Mouse (Mus musculus): ENCODE data around the gene Dmpk. TPM values are rescaled to one million over a fixed set of nuclear protein-coding genes. Genes with fewer than 3 reads are reported as not detected.

Dmpk gene
- total RNA-seq, 1 experiment from 2014 or later = 3.6 TPM

DNA sequence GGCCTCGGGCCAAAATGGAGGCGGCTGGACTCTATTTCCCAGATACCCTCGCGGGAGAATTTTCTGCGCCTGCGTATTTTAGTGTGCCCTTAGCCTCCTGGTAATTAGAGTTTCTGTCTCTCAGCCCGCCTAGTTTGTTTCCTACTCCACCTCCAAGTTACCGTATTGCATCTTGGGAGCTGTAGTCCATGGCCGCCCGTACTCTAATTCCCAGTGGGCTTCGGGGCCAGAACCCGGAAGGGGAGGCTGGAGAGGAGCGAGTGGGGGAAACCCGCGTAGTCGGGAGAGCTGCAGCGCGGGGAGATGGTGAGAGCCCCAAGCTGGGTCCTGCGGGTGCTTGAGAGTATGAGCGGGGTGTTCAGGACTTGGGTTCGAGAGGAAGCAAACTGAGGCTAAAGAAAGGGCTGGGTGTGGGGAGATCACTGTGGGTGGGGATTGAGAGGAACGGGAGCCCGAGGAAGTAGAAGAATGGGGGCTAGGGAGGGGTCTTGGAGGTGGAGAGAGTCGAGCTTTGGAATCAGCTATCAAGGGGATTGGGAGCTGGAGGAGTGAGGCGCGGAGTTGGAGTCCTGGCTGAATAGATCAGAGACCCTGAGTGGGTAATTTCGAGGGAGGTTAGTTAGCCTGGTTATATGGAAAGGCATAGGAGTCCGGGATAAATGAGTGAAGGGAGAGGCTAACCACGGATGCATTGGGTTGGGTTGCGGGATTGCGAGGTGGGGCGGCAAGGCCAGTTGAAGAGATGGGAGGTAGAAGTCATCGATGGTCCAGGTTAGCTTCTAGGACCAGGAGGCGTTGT is 36.2 kb downstream of the Dmpk start, which contains the start of gene Fbxo46:
TSS of gene Fbxo46 (plus strand) at position 229 of the 799 bp plus-strand sequence.
- ATAC-seq (replicated peaks in 1 of 2; ENCODE audit: insufficient read depth in 1 of 2, low FRiP score in 2 of 2, low TSS enrichment in 1 of 2, low read depth in 1 of 2, poor library complexity in 2 of 2, severe bottlenecking in 2 of 2) = peak; percentile 100

DNA sequence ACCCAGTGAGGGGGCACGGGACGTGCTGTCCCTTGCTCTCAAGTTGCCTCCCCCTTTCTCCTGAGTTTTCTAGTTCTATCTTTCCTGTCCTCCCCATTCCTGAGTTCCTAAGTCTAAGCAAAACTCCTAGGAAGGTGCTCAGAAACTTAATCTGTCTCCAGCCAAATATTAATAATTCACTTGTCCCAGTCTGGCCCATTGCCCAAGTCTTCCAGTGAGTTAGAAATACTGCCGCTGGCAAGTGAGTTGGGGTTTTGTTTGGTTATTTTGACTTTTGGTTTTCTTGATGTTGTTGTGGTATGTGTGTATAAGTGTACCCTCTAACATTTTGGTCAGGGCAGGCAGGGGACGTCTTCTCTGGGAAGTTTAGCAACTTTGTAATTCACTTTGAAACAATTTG is 38.0 kb downstream of the Dmpk start:
- no peak for ATAC-seq (replicated peaks in 1 of 2; ENCODE audit: insufficient read depth in 1 of 2, low FRiP score in 2 of 2, low TSS enrichment in 1 of 2, low read depth in 1 of 2, poor library complexity in 2 of 2, severe bottlenecking in 2 of 2)

DNA sequence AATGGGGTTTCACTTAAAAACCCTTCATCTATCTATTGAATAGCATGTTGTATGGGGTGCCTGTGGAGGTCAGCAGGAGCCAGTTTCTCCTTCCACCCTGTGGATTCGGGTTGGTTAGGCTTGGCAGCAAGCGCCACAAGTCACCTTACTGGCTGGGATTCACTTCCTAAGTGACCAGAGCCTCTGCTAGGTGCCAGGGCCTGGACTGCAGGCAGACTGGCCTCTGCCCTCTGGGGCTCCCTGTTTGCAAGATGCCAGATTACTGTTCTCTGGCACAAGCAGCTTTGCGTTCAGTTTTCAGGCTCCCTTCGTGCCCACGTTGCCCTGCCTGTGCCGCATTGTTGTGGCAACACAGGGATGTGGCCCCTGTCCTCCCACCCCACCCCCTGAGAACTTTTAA is 41.1 kb downstream of the Dmpk start:
- ATAC-seq (replicated peaks in 1 of 2; ENCODE audit: insufficient read depth in 1 of 2, low FRiP score in 2 of 2, low TSS enrichment in 1 of 2, low read depth in 1 of 2, poor library complexity in 2 of 2, severe bottlenecking in 2 of 2) = no peak

DNA sequence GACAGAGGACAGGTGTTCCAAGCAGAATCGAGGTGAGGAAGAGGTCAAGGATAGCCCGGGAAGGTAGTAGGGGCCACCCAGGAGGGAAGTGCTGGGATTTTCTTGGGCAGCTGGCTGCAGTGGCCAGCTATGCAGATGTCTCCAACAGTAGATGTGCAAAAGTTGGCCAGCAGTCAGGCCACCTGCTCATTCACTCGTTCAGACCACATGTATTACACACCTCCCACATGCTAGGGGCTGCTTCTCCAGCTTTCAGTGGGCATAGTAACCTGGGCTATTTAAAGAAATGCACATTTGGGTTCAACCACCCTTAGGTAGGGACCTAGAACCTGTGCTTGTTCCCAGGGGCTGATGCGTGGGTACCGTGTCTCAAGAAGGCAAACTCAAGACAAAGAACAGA is 44.1 kb downstream of the Dmpk start:
- no peak for ATAC-seq (replicated peaks in 1 of 2; ENCODE audit: insufficient read depth in 1 of 2, low FRiP score in 2 of 2, low TSS enrichment in 1 of 2, low read depth in 1 of 2, poor library complexity in 2 of 2, severe bottlenecking in 2 of 2)

DNA sequence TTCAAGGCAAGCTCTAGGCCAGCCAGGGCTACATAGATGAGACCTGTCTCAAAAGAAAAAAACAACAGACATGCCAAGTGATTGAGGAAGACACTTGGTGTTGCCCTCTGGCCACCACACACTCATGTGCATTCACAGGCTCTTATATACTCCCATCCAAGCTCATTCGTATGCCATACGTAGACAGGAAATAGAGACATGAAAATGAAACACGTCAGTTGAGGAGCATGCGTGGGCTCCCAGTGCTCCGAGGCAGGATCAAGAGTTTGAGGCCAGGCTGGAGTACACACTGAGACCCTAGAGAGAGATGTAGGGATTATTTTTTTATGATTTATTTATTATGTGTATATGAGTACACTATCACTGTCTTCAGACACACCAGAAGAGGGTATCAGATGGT is 45.7 kb downstream of the Dmpk start:
- no peak for ATAC-seq (replicated peaks in 1 of 2; ENCODE audit: insufficient read depth in 1 of 2, low FRiP score in 2 of 2, low TSS enrichment in 1 of 2, low read depth in 1 of 2, poor library complexity in 2 of 2, severe bottlenecking in 2 of 2)

DNA sequence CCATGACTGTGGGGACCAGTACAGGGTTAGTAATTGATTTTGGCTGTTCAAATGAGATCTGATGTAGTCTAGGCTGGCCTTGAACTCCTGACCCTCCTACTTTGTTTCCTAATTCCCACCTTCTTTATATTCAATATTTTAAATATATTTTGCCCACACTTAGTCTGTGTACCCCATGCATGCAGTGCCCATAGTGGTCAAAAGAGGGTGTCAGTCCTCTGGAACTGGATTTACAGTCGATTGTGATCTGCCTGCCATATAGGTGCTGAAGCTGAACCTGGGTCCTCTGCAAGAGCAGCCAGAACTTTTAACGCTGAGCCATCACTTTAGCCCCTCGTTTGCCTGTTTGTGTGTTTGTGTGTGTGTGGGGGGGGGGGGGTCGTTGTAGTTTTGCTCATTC is 47.0 kb downstream of the Dmpk start:
- no peak for ATAC-seq (replicated peaks in 1 of 2; ENCODE audit: insufficient read depth in 1 of 2, low FRiP score in 2 of 2, low TSS enrichment in 1 of 2, low read depth in 1 of 2, poor library complexity in 2 of 2, severe bottlenecking in 2 of 2)

DNA sequence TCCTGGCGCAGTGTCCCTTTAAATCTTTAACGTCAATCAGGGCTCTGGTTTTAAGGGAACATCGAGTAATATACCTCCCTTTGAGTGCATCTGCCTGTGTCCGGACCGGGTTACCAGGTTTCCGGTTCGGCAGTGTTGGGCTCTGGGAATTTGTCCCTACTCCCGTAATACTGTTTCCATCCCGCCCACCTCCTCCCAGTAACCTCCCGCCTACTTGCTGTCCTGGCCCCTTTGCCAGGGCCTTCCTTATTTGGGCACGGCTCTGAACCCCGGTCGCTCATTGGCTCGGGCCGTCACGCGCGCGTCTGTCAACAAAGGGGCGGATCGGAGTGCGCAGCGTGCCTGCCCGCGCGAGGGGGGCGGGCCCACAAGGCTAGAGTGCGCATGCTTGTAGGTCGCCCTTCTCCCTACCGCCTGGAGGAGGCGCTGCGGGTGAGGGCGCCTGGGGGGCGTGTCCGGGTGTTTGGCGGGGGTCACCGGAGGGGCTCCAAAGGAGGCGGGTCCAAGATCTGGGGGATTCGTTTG is 47.7 kb downstream of the Dmpk start:
- peak; percentile 98 for ATAC-seq (replicated peaks in 1 of 2; ENCODE audit: insufficient read depth in 1 of 2, low FRiP score in 2 of 2, low TSS enrichment in 1 of 2, low read depth in 1 of 2, poor library complexity in 2 of 2, severe bottlenecking in 2 of 2)

DNA sequence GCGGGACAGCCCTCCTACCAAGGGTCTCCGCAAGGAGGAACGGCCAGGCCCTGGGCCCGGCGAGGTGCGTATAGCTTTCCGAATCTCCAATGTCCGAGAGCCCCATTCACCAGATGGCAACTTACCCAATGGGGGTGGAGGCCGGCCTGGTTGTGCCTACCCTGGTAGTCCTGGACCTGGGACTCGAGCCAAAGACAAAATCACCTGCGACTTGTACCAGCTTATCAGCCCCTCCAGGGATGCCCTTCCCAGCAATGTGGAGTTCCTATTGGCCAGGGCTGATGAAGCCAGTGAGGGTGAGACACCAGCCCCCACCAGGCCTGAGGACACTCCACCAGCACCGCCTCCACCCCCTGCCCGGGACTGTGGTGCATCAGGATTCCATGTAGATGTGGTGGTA is 52.5 kb downstream of the Dmpk start:
- ATAC-seq (replicated peaks in 1 of 2; ENCODE audit: insufficient read depth in 1 of 2, low FRiP score in 2 of 2, low TSS enrichment in 1 of 2, low read depth in 1 of 2, poor library complexity in 2 of 2, severe bottlenecking in 2 of 2) = no peak

DNA sequence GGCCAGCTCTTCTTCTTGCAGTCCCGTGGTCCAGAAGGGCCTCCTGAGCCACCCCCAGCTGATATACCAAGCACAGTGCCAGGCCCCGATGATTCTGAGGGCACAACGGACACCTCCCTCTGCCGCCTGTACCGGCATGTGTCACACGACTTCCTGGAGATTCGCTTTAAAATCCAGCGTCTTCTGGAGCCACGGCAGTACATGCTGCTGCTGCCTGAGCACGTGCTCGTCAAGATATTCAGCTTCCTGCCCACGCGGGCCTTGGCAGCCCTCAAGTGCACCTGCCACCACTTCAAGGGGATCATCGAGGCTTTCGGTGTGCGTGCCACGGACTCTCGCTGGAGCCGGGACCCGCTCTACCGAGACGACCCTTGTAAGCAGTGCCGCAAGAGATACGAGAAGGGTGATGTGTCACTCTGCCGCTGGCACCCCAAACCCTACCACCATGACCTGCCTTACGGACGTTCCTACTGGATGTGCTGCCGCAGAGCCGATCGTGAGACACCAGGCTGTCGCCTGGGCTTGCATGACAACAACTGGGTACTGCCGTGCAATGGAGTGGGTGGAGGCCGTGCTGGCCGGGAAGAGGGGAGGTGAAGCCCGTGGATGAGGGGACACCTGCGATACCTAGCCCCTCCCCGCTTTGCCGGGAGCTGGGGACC is 53.2 kb downstream of the Dmpk start:
- ATAC-seq (replicated peaks in 1 of 2; ENCODE audit: insufficient read depth in 1 of 2, low FRiP score in 2 of 2, low TSS enrichment in 1 of 2, low read depth in 1 of 2, poor library complexity in 2 of 2, severe bottlenecking in 2 of 2) = no peak

DNA sequence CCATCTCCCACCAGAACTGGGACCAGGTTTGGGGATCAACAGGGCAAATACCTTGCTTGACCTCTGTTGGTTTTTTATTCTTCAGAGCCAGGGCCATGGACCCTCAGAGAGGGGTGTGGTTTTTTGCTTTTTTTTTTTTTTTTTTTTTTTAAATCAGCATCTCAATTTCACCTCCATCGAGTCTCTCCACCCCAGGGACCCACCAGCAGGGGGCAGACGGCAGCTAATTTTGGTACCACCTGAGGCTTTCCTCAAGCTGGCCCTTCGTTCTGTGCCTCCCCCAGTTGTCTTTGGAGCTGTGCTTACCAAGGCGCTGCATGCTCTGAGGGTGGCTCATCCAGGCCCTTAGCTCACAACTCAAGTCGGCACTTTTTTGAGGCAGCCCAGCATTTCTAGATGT is 53.7 kb downstream of the Dmpk start:
- ATAC-seq (replicated peaks in 1 of 2; ENCODE audit: insufficient read depth in 1 of 2, low FRiP score in 2 of 2, low TSS enrichment in 1 of 2, low read depth in 1 of 2, poor library complexity in 2 of 2, severe bottlenecking in 2 of 2) = no peak

Other genes starting within 250 kb of the Dmpk start
- 3.1 and 4.6 TPM in 2 replicates for gene Mill2, start 243.9 kb upstream of the Dmpk start, total RNA-seq (2017)
- 14.1 and 39.9 TPM in 2 replicates for gene Pglyrp1, start 212.5 kb upstream of the Dmpk start, total RNA-seq (2017)
- 12.6 and 15.5 TPM in 2 replicates for gene Ccdc61, start 173.4 kb upstream of the Dmpk start, total RNA-seq (2017)
- 0.10 TPM in 1 of 2 replicates, not detected in the other for gene Nova2, start 158.0 kb upstream of the Dmpk start, total RNA-seq (2017)
- not detected in 2 replicates for gene Nanos2, start 96.4 kb upstream of the Dmpk start, total RNA-seq (2017)
- 0.10 and 0.69 TPM in 2 replicates for gene Mypop, start 92.6 kb upstream of the Dmpk start, total RNA-seq (2017)
- gene Irf2bp1, start 79.8 kb upstream of the Dmpk start, total RNA-seq (2017) = 13.1 and 16.8 TPM in 2 replicates
- 2.7 and 3.3 TPM in 2 replicates for gene Foxa3, start 60.3 kb upstream of the Dmpk start, total RNA-seq (2017)
- 41.0 and 42.4 TPM in 2 replicates for gene Sympk, start 59.5 kb upstream of the Dmpk start, total RNA-seq (2017)
- not detected in 2 replicates for gene Rsph6a, start 29.2 kb upstream of the Dmpk start, total RNA-seq (2017)
- gene Dmwd, start 7.6 kb upstream of the Dmpk start, total RNA-seq (2017) = 13.5 TPM in 2 replicates
- 7.9 and 9.3 TPM in 2 replicates for gene Six5, start 10.7 kb downstream of the Dmpk start, total RNA-seq (2017)
- gene Gm4969, start 34.5 kb downstream of the Dmpk start, total RNA-seq (2017) = 0.50 and 1.1 TPM in 2 replicates
- gene Fbxo46, start 36.0 kb downstream of the Dmpk start, total RNA-seq (2017) = 7.8 and 8.3 TPM in 2 replicates
- 3.5 and 4.8 TPM in 2 replicates for gene Qpctl, start 65.4 kb downstream of the Dmpk start, total RNA-seq (2017)
- 55.1 and 97.6 TPM in 2 replicates for gene Snrpd2, start 65.9 kb downstream of the Dmpk start, total RNA-seq (2017)
- gene Gipr, start 82.3 kb downstream of the Dmpk start, total RNA-seq (2017) = not detected in 2 replicates
- gene Eml2, start 92.6 kb downstream of the Dmpk start, total RNA-seq (2017) = 20.0 and 23.6 TPM in 2 replicates
- 0.74 and 1.4 TPM in 2 replicates for gene Gpr4, start 128.7 kb downstream of the Dmpk start, total RNA-seq (2017)
- gene Opa3, start 144.5 kb downstream of the Dmpk start, total RNA-seq (2017) = 19.9 and 26.8 TPM in 2 replicates
- gene Vasp, start 188.0 kb downstream of the Dmpk start, total RNA-seq (2017) = 99.8 and 117 TPM in 2 replicates
- gene Ppm1n, start 196.2 kb downstream of the Dmpk start, total RNA-seq (2017) = 0.25 TPM in 1 of 2 replicates, not detected in the other
- gene Rtn2, start 198.8 kb downstream of the Dmpk start, total RNA-seq (2017) = not detected in 2 replicates
- gene Fosb, start 226.2 kb downstream of the Dmpk start, total RNA-seq (2017) = 190 and 280 TPM in 2 replicates